Mouse (Mus musculus) mature B cell (primary cell): ENCODE measurements around the gene Eomes.

ENCODE experiments used
- in situ Hi-C: fragments of 300-500 bp; cut with MboI; formaldehyde crosslinking; loops from 2 replicates; pipeline ENCODE4 v1.14.3; 2019

The Eomes gene

DNA sequence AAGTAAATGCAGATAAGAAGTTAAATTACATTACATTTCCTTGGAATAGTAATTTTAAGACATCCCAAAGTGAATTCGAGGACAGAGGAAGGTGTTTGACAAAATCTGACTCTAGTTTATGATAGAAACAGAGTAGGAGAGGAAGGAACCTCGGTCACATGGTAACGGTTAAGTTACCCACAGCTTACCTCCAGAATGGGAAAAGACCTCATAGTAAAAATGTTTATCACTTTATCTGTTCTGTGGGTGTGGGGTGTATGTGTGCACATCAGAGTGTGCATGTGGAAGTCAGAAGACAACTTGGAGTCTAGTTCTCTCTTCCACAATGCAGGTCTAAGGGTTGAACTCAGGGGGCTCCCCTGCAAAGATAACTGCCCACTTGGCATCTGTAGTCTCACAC lies 38.1 kb downstream of the Eomes start:
- in situ Hi-C loops, result no loop called here

DNA sequence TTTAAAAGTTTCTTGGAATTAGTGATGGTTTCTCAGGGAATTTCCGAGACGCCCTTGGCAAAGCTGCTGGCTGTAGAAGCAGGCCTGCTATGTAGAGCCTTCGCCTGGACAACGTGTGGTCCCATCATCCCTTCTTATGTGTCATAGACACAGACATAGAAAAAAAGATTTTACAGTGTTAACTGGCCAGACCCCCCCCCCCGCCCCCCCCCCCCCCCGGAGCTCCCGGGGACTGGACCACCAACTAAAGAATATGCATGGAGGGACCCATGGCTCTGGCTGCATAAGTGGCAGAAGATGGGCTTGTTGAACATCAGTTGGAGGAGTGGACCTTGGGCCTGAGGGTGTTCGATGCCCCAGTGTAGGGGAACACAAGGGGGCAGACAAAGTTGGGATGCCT lies 39.6 kb downstream of the Eomes start:
- in situ Hi-C loops, result no loop called here

DNA sequence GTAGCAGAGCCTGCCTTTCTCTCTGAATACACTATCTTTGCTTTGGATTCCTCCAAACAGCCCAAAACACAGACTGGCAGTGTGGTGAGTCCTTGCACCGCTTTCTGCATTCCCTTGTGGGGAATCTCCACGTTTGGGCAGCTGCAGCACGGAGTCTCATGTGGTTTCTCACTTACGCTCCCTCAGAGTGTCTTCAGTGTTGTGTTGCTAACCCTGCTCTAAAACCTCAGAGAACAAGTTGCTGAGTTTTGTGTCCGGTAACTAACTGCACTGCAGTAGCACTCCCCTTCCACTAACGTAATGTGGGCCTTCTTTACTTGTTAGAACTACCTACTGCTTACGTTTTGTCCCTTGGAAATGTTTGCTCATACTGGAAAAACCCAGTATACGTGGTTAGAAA lies 41.1 kb downstream of the Eomes start:
- in situ Hi-C loops, result no loop called here

DNA sequence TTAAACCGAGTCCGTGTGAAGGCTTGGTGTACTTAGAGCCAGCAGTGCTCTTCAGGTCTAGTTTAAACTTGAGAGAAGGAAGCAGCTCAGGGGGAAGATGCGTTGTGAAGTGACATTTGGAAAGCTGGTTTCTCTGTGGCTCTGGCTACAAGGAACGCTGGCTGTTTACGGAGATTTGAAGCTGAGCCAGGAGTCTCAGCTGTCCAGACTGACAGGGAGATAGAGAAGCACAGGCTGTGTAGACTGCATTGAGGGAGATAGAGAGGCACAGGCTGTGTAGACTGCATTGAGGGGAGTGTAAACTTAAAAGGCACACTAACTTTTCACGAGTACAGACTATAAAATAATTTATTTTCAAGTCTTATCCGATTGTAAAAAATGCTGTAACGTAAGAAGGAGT lies 42.0 kb downstream of the Eomes start:
- in situ Hi-C loops, result no loop called here

DNA sequence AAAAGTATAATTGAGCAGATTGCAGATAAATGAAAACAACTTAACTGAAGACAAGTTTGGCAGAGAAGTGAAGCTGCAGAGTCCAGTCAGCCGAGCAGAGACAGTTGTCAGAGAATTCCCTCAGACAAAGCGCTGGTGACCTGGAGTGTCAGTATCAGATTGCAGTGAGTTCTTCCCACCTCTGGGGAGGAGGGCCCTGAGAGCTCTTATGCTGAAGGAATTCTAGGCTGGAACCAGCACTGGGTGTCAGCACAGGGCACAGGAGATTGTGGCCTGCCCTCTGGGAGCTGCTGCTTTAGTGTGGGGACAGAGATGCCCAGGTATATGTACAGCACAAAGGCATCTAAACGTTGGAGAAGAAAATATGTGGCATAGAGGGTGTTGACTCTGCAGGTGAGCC lies 42.8 kb downstream of the Eomes start:
- in situ Hi-C loops, result no loop called here

DNA sequence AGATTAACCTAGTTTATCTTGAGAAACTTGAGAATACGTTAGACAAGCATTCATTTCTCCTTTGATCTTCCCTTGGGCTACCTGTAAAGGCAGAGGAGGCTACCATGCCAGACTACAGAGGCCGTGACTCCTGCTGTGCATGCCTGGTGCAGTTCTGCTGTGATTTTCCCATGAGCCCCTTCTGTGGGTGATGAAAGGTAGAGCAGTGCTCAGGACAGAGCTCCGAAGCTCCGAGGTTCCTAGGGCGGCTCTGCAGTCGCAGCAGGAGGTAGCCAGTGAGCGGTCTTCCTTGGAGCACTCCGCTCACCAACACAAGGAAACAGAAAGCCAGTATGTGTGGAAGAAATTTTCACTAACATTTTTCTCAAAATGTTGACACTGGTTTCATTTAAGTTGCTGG lies 43.6 kb downstream of the Eomes start:
- in situ Hi-C loops, result no loop called here

DNA sequence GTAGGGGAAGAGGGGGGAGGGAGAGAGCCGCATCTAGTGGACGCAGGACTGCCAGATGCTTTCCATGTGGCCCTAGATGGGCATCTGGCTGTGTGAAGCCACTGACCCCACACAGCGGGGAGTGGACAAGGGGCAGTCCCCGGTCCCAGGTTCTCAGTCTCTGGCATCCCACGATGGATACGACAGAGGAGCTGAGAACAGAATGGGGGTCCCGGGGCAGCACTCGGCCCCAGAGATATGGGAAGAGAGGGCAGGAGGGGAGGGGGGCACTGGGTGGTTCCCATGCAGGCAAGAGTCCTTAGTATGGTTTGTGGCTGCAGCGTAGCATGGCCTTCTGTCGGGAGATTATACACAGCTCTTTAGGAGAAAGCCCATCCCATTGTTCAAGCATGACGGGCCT lies 45.7 kb downstream of the Eomes start:
- in situ Hi-C loops, result no loop called here

DNA sequence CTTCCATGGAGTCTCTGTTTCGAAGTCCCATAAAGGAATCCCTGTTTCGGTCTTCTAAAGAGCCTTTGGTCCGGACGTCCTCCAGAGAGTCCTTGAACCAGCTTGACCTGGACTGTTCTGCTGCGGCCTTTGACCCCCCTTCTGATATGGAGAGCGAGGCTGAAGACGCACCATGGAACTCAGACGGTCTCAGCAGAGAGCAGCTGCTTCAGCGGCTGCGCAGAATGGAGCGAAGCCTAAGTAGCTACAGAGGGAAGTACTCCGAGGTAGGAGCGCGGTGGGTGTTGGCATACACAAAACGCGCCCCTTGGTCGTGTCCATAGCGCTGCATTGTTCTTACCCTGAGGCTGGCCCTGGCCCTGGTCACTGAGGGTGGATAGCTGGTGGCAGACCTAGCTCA lies 49.0 kb downstream of the Eomes start:
- in situ Hi-C loops, result no loop called here

DNA sequence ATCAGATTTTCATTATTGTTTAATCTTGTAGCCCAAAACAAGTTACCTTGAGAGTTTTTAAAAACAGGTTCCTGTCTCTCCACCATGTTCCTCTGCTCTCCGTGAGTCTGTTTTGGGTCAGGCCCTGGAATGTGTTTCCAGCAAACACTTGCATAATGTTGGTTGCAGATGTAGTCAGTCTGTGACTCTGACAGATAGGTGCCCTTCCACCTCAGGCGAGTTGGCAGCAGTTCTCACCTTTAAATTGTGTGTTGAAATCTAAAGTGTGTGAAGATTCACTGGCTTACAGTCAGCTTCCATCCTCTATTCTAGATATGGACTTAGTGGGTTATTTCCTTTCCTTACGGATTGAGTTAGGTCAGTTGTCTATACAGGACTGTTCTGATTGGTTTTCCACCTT lies 51.8 kb downstream of the Eomes start:
- in situ Hi-C loops, result no loop called here

DNA sequence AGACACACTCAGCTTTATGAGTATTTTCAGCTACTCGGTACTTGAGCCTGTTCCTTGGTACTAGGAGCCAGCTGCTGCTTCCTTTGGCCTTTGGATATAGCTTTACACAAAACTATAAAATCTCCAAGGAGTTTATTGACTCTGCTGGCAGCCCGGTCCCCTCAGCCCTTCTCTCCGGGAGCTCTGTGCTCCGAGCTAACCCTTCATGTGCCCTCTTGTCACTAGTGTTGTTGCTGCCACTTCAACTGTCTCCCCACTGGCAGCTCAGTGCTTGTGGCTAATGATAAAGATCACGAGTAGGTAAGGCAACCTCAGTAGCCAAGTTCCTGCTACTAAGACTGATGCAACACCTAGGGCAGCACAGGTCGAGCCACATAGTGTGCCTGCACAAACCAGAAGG lies 52.7 kb downstream of the Eomes start:
- in situ Hi-C loops, result no loop called here

DNA sequence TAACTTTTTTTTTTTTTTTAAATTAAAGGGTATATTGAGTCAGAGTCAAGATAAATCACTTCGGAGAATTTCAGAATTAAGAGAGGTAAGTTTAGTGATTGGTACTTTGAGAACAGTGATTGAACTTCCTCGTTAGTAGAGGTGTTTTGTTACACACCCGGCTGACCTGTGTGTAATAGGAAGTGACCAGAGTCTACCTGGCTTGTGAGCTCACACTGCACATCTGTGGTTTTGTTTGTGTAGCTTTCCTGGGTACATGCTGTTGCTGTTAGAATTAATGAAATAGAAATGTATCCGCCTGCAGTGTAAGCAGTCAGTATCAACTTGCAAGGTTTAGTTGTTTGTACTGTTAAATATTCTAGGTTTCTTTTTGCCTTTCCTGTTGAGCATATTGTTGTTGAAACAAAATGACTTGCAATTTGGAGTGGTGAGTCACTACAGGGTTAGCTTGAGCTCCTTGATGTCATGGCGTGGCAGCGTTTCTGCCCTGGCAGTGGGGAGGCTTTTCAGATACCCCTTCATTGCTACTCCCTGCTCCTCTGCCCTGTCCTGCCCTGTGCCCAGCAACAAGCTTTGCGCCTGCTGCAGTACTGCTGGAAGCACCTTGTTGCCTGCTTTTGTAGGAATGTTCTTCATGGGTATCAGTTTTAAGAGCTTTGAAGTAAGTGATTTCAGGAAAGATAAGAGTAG lies 54.6 kb downstream of the Eomes start:
- in situ Hi-C loops, result no loop called here
